Mouse (Mus musculus) mouse embryonic stem cell (cell line): Measurements from ENCODE around the gene Gata1.
"Not testable (repeated sequence)": the region's sequence is repeated elsewhere in the genome, so short reads cannot be mapped to it uniquely, and the experiment has no call there.

ENCODE experiments used
- in situ Hi-C, 2 experiments: fragments of 300-500 bp; cut with MboI; formaldehyde crosslinking; loops; 1 replicate in 1 of 2; 3 replicates in 1 of 2; pipeline ENCODE4 v1.14.3; 2019 to 2020; ENCODE audit warnings: low sequenced_read_pairs in 2 of 2, low pct_unique_long_range_greater_than_20kb in 1 of 2, mixed read lengths in 1 of 2; ENCODE audit not compliant: unreplicated experiment in 1 of 2

Gene Gata1

GRCm38 (mm10) chrX:7915669-7916068 lies 62.2 kb downstream of the Gata1 start:
- in situ Hi-C loops = not testable (repeated sequence)

DNA sequence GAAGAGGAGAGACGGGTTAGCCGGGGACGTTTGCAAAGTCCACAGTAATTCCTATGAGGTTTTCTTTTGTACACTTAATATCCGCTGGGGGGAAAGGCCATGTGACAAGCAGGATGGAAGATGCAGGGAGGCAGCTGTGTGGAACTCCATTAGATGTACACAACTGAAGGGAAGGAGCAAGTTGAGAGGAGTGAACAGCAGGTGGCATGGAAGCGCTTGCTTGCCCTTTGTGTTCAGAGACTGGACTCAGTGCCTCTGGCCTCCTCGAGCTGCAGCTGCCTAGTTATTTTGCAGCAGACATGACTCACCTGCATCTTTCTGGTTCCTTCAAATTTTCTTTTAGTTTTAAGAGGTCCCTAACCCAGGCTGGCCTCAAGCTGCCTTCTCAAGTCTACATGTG lies 67.4 kb downstream of the Gata1 start:
- in situ Hi-C loops = loop anchor here (5.0 kb wide), 1 partner anchor 107 kb away; the partner anchor contains the start of gene Glod5 (in 2 of the 2)
